Mouse (Mus musculus) liver, adult 2 months (tissue): ENCODE data around the gene Smim5. TPM values are rescaled to one million over a fixed set of nuclear protein-coding genes. Genes with fewer than 3 reads are reported as not detected.

Experiments
- DNase-seq: peaks from one replicate; pipeline ENCODE4 v3.0.0-alpha.2; 2011; ENCODE audit warnings: low read depth, low spot score; ENCODE audit errors: extremely low read depth
- H3K27ac ChIP-seq: fragments of 200-500 bp; replicated peaks from 2 replicates; pipeline ENCODE4 v1.5.1; 2012; ENCODE audit warnings: low read depth, mild to moderate bottlenecking, control low read depth, inconsistent platforms, low read length; ENCODE audit not compliant: insufficient read depth
- H3K27me3 ChIP-seq: fragments of 200-500 bp; 2 replicates; pipeline ENCODE4 v1.6.1; 2012; ENCODE audit warnings: mild to moderate bottlenecking, moderate library complexity, low read length, inconsistent platforms; ENCODE audit not compliant: control insufficient read depth, insufficient read depth
- H3K36me3 ChIP-seq: fragments of 200-500 bp; 2 replicates; pipeline ENCODE4 v1.6.1; 2012; ENCODE audit warnings: low read length, inconsistent platforms; ENCODE audit not compliant: control insufficient read depth, insufficient read depth
- H3K4me1 ChIP-seq: fragments of 200-500 bp; 2 replicates; pipeline ENCODE4 v1.6.1; 2011; ENCODE audit warnings: low read length; ENCODE audit not compliant: control insufficient read depth, insufficient read depth
- H3K4me3 ChIP-seq: fragments of 200-500 bp; 2 replicates; pipeline ENCODE4 v1.5.1; 2011; ENCODE audit warnings: low read depth, mild to moderate bottlenecking, control low read depth, low read length, moderate library complexity; ENCODE audit not compliant: insufficient read depth
- H3K79me2 ChIP-seq: fragments of 200-500 bp; 2 replicates; pipeline ENCODE4 v1.6.1; 2012; ENCODE audit warnings: inconsistent platforms, mild to moderate bottlenecking, low read length, moderate library complexity; ENCODE audit not compliant: control insufficient read depth, insufficient read depth
- H3K9ac ChIP-seq: fragments of 200-500 bp; 2 replicates; pipeline ENCODE4 v1.6.1; 2012; ENCODE audit warnings: low read depth, mild to moderate bottlenecking, control low read depth, inconsistent platforms, low read length
- CTCF ChIP-seq: fragments of 200-500 bp; IDR thresholded peaks from 2 replicates; pipeline ENCODE4 v1.5.1; 2011; ENCODE audit warnings: low read depth, low read length, control low read depth
- POLR2A ChIP-seq: fragments of 200-500 bp; IDR thresholded peaks from 2 replicates; pipeline ENCODE4 v1.6.1; 2011; ENCODE audit warnings: low read length, control low read depth; ENCODE audit not compliant: insufficient read depth; ENCODE audit errors: extremely low read depth
- WGBS: fragments of 180-500 bp; shearing (Covaris S2); methylation state at CpG from one replicate; pipeline ENCODE4 v1.1.7; 2018; 5-methylcytosine and 5-hydroxymethylcytosine counted together
- polyA plus RNA-seq: library from polyadenylated mRNA; depleted of rRNA; stranded (reverse); fragments of >200 nt; gene quantifications from 2 replicates; pipeline ENCODE4 v1.2.3, GENCODE M21; 2012
- total RNA-seq: library from RNA; depleted of rRNA; stranded (reverse); fragments of >200 nt; gene quantifications from 2 replicates; pipeline ENCODE4 v1.2.3, GENCODE M21; 2014

The Smim5 gene
- total and polyA plus RNA-seq, 2 experiments: 0.38 TPM; not detected in 1

- H3K36me3 ChIP-seq: no peaks in the 10 kb centered on the region
- no peaks in the 10 kb centered on the region for H3K27me3 ChIP-seq
- no peak overlapping the region for H3K4me3 ChIP-seq
- H3K4me1 ChIP-seq: no peaks in the 10 kb centered on the region
- TF ChIP-seq CTCF (no peak), POLR2A (no peak)
- WGBS: 95% methylated on average over 11 of the region's 11 CpGs
- no peak for DNase-seq
- H3K27ac ChIP-seq: no peak overlapping the region
- H3K79me2 ChIP-seq: no peaks in the 10 kb centered on the region
- no peak overlapping the region for H3K9ac ChIP-seq
Observed at GRCm38 (mm10) chr11:115886446-115886845, 13.3 kb upstream of the Smim5 start.

GRCm38 (mm10) chr11:115888020-115888419 is 11.7 kb upstream of the Smim5 start:
- no peaks in the 10 kb centered on the region for H3K4me1 ChIP-seq
- H3K27ac ChIP-seq: no peak overlapping the region
- H3K27me3 ChIP-seq: no peaks in the 10 kb centered on the region
- no peak overlapping the region for H3K9ac ChIP-seq
- WGBS: 90% methylated on average over 5 of the region's 5 CpGs
- DNase-seq: no peak
- H3K4me3 ChIP-seq: no peak overlapping the region
- H3K36me3 ChIP-seq: no peaks in the 10 kb centered on the region
- no peak for TF ChIP-seq POLR2A
- no peak for TF ChIP-seq CTCF
- H3K79me2 ChIP-seq: no peaks in the 10 kb centered on the region

- no peak overlapping the region for H3K4me3 ChIP-seq
- 75% methylated on average over 6 of the region's 6 CpGs for WGBS
- no peak for TF ChIP-seq POLR2A
- no peak for TF ChIP-seq CTCF
- no peaks in the 10 kb centered on the region for H3K27me3 ChIP-seq
- H3K4me1 ChIP-seq: no peaks in the 10 kb centered on the region
- DNase-seq: no peak
- H3K9ac ChIP-seq: no peak overlapping the region
- no peaks in the 10 kb centered on the region for H3K79me2 ChIP-seq
- no peak overlapping the region for H3K27ac ChIP-seq
- H3K36me3 ChIP-seq: peaks cover 2% of the 10 kb centered on the region; the same call in 1 of the 2 replicates
Observed at GRCm38 (mm10) chr11:115889159-115889558, 10.6 kb upstream of the Smim5 start.

GRCm38 (mm10) chr11:115892213-115892612 is 7.6 kb upstream of the Smim5 start:
- no peak overlapping the region for H3K27ac ChIP-seq
- no peak for TF ChIP-seq CTCF
- no peak for TF ChIP-seq POLR2A
- no peaks in the 10 kb centered on the region for H3K4me1 ChIP-seq
- no peak for DNase-seq
- H3K79me2 ChIP-seq: no peaks in the 10 kb centered on the region
- 58% methylated on average over 6 of the region's 6 CpGs for WGBS
- H3K4me3 ChIP-seq: no peak overlapping the region
- H3K36me3 ChIP-seq: peaks cover 3% of the 10 kb centered on the region; the same call in 1 of the 2 replicates
- H3K9ac ChIP-seq: no peak overlapping the region
- no peaks in the 10 kb centered on the region for H3K27me3 ChIP-seq

- no peaks in the 10 kb centered on the region for H3K27me3 ChIP-seq
- H3K79me2 ChIP-seq: no peaks in the 10 kb centered on the region
- no peak overlapping the region for H3K4me3 ChIP-seq
- DNase-seq: no peak
- H3K27ac ChIP-seq: no peak overlapping the region
- H3K36me3 ChIP-seq: peaks cover 3% of the 10 kb centered on the region; the same call in 1 of the 2 replicates
- H3K4me1 ChIP-seq: no peaks in the 10 kb centered on the region
- 89% methylated on average over 9 of the region's 9 CpGs for WGBS
- H3K9ac ChIP-seq: no peak overlapping the region
- TF ChIP-seq POLR2A (no peak), CTCF (no peak)
Observed at GRCm38 (mm10) chr11:115893071-115893470, 6.7 kb upstream of the Smim5 start.

- H3K4me3 ChIP-seq: no peak overlapping the region
- peaks cover 3% of the 10 kb centered on the region; the same call in 1 of the 2 replicates for H3K36me3 ChIP-seq
- no peak overlapping the region for H3K9ac ChIP-seq
- no peaks in the 10 kb centered on the region for H3K4me1 ChIP-seq
- no peak for DNase-seq
- no peak overlapping the region for H3K27ac ChIP-seq
- no peaks in the 10 kb centered on the region for H3K79me2 ChIP-seq
- TF ChIP-seq POLR2A (no peak), CTCF (peak; percentile 24; the same call in 1 of the 2 replicates)
- H3K27me3 ChIP-seq: no peaks in the 10 kb centered on the region
- 90% methylated on average over 14 of the region's 14 CpGs for WGBS
Observed at GRCm38 (mm10) chr11:115894755-115895520, 4.8 kb upstream of the Smim5 start.
